Mouse (Mus musculus) neural tube, embryonic 13.5 days (tissue): ENCODE data around the gene Kmt2a. TPM values are rescaled to one million over a fixed set of nuclear protein-coding genes. Genes with fewer than 3 reads are reported as not detected.

Experiments
- ATAC-seq: fragments of 200-750 bp; cut with Nextera tagmentation; 2 replicates; pipeline ENCODE4 v1.8.0; 2017; ENCODE audit warnings: low read depth, mild to moderate bottlenecking, moderate TSS enrichment, moderate library complexity
- H3K27ac ChIP-seq: fragments of 300-500 bp; sonication (generic); replicated peaks from 2 replicates; pipeline ENCODE4 v1.5.1; 2015; ENCODE audit warnings: moderate library complexity, mild to moderate bottlenecking, inconsistent platforms
- H3K27me3 ChIP-seq: fragments of 300-500 bp; sonication (generic); 2 replicates; pipeline ENCODE4 v1.6.1; 2015; ENCODE audit warnings: mild to moderate bottlenecking, inconsistent platforms
- H3K36me3 ChIP-seq: fragments of 300-500 bp; sonication (generic); 2 replicates; pipeline ENCODE4 v1.6.1; 2015; ENCODE audit warnings: mild to moderate bottlenecking, inconsistent platforms
- H3K4me1 ChIP-seq: fragments of 300-500 bp; sonication (generic); replicated peaks from 2 replicates; pipeline ENCODE4 v1.6.1; 2015; ENCODE audit warnings: inconsistent platforms
- H3K4me2 ChIP-seq: fragments of 300-500 bp; sonication (generic); 2 replicates; pipeline ENCODE4 v1.6.1; 2015; ENCODE audit warnings: inconsistent platforms, mild to moderate bottlenecking, moderate library complexity
- H3K4me3 ChIP-seq: fragments of 300-500 bp; sonication (generic); 2 replicates; pipeline ENCODE4 v1.5.1; 2015; ENCODE audit warnings: mild to moderate bottlenecking, inconsistent platforms
- H3K9ac ChIP-seq: fragments of 300-500 bp; sonication (generic); 2 replicates; pipeline ENCODE4 v1.6.1; 2015; ENCODE audit warnings: moderate library complexity, mild to moderate bottlenecking, inconsistent platforms
- H3K9me3 ChIP-seq: fragments of 300-500 bp; sonication (generic); 2 replicates; pipeline ENCODE4 v1.6.1; 2016; ENCODE audit warnings: inconsistent platforms
- WGBS: fragments of 180-500 bp; shearing (Covaris S2); methylation state at CpG from one replicate; pipeline ENCODE4 v1.1.7; 2015; 5-methylcytosine and 5-hydroxymethylcytosine counted together
- polyA plus RNA-seq: library from polyadenylated mRNA; unstranded; fragments of >200 nt; fragmentation: Nextera tagmentation; extraction: Ambion mirVana; gene quantifications from 2 replicates; pipeline ENCODE4 v1.2.1, GENCODE M21; 2015

Kmt2a gene
- 20.9 and 25.0 TPM in 2 replicates for polyA plus RNA-seq

GRCm38 (mm10) chr9:44881221-44881871, at the start of gene Kmt2a:
Kmt2a (minus strand) TSS chr9:44881296.
- Histone ChIP-seq H3K4me1 (peaks cover 43% of the 10 kb centered on the region), H3K27me3 (no peaks in the 10 kb centered on the region), H3K4me3 (peak within 1 kb of the TSS; percentile 88), H3K4me2 (peak within 1 kb of the TSS; percentile 93), H3K27ac (peak within 1 kb of the TSS; percentile 100), H3K36me3 (no peaks in the 10 kb centered on the region; the same call in 1 of the 2 replicates), H3K9ac (peak within 1 kb of the TSS; percentile 99), H3K9me3 (no peaks in the 10 kb centered on the region)
- ATAC-seq = peak; percentile 68
- WGBS = 0% methylated on average over 48 of the region's 71 CpGs

DNA sequence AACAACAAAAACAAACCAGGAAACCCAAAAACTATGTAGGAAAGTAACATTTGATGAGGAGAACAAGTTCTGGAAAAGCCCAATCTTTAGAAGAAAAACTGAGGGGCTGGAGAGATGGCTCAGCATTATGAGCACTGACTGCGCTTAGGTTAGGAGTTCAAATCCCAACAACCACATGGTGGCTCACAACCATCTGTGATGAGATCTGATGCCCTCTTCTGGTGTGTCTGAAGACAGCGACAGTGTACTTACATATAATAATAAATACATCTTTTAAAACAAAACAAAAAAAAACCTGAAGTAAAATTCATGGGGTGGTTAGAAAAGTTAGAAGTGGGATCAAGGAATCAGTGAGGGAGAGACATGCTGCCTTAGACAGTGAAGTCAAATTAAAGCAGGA, 40.4 kb upstream of the Kmt2a start:
- Histone ChIP-seq H3K9ac (peak overlapping the region; percentile 92), H3K27ac (peak overlapping the region; percentile 94), H3K27me3 (no peaks in the 10 kb centered on the region), H3K36me3 (peaks cover 7% of the 10 kb centered on the region), H3K9me3 (no peaks in the 10 kb centered on the region), H3K4me2 (peak overlapping the region; percentile 82), H3K4me3 (peak overlapping the region; percentile 94), H3K4me1 (peaks cover 20% of the 10 kb centered on the region)
- no peak for ATAC-seq
- WGBS = 61% methylated on average over 2 of the region's 2 CpGs

GRCm38 (mm10) chr9:44921123-44921468, 40.0 kb upstream of the Kmt2a start:
- H3K9me3 ChIP-seq = no peaks in the 10 kb centered on the region
- WGBS = 2% methylated on average over 8 of the region's 8 CpGs

DNA sequence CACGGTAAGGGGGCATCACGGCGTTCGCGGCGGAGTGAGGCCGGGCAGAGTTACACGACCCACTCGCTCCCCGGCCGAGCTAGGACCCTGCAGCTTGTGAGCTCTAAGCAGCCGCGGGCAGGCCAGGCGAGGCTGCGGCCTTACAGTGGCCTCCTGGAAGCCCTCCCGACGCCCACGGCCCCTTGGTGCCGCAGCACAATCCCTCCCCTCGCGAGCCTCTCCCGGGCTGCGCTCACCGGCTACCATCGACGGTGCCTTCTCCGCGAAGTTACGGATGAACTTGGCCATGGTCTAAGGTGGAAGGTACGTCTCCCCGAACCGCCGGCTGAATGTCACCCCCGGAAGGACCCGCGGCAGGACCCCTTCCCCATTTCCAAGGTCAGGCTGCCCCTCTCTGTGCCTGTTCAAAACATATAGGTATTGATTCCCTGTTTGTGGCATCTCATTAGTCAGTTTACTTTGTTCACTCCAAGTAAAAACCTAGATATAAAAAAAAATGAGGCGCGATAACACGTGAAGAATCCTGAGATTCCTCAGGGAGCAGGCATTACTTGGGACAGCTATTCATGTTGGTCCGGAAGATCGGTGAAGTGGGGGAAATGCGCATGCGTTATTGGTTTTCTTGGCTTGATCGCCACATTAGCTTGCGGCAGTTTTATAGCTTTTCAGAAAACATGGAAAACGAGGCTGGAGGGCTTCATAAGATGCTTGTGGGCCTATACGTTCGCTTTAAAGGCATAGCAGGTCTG, 39.5 kb upstream of the Kmt2a start, which contains the start of gene Atp5l:
Gene Atp5l (minus strand): TSS at position 369 of the 749 bp plus-strand sequence.
- peak within 1 kb of the TSS; percentile 92 for H3K9ac ChIP-seq
- 0 out of 2 replicates have a peak, but pooled peaks cover under 1% of the 10 kb centered on the region for H3K36me3 ChIP-seq
- H3K9me3 ChIP-seq = no peaks in the 10 kb centered on the region
- ATAC-seq = peak; percentile 90
- peak within 1 kb of the TSS; percentile 82 for H3K4me2 ChIP-seq
- no peaks in the 10 kb centered on the region for H3K27me3 ChIP-seq
- under 1% methylated on average over 48 of the region's 48 CpGs for WGBS
- peaks cover 23% of the 10 kb centered on the region for H3K4me1 ChIP-seq
- H3K4me3 ChIP-seq = peak within 1 kb of the TSS; percentile 94
- H3K27ac ChIP-seq = peak within 1 kb of the TSS; percentile 94

More at GRCm38 (mm10) chr9:44921123-44921468, 40.0 kb upstream of the Kmt2a start:
- Histone ChIP-seq H3K4me3 (peak overlapping the region; percentile 94), H3K36me3 (peaks cover 5% of the 10 kb centered on the region; the same call in 1 of the 2 replicates), H3K4me2 (peak overlapping the region; percentile 82), H3K27me3 (no peaks in the 10 kb centered on the region), H3K4me1 (peaks cover 20% of the 10 kb centered on the region), H3K9ac (peak overlapping the region; percentile 92), H3K27ac (peak overlapping the region; percentile 94)
- ATAC-seq = peak; percentile 90

- Histone ChIP-seq H3K9ac (peak overlapping the region; percentile 92), H3K9me3 (no peaks in the 10 kb centered on the region), H3K4me1 (peaks cover 32% of the 10 kb centered on the region), H3K36me3 (no peaks in the 10 kb centered on the region), H3K4me3 (peak overlapping the region; percentile 94), H3K27ac (no peak overlapping the region), H3K27me3 (no peaks in the 10 kb centered on the region), H3K4me2 (peak overlapping the region; percentile 82)
- 44% methylated on average over 2 of the region's 2 CpGs for WGBS
- ATAC-seq = no peak
These were observed 38.5 kb upstream of the Kmt2a start for GRCm38 (mm10) chr9:44919606-44920005.

DNA sequence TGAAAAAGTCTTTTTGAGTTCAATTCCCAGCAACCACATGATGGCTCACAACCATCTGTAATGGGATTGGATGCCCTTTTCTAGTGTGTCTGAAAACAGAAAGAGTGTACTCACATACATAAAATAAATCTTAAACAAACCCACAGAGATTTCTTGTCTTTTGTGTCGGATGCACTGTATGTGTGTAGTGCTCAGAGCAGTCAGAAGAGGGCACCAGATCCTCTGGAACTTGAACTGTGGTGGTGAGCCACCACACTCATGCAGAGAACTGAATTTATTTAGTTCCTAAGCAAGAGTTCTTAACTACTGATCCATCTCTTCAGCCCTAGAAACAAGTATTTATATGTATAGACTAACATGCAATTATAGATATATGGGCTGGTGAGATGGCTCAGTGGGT, 35.1 kb upstream of the Kmt2a start:
- WGBS = 44% methylated on average over 1 of the region's 1 CpGs
- peaks cover 19% of the 10 kb centered on the region for H3K36me3 ChIP-seq
- H3K4me1 ChIP-seq = peaks cover 26% of the 10 kb centered on the region
- no peak overlapping the region for H3K4me2 ChIP-seq
- H3K9me3 ChIP-seq = no peaks in the 10 kb centered on the region
- ATAC-seq = no peak
- no peak overlapping the region for H3K27ac ChIP-seq
- no peak overlapping the region for H3K9ac ChIP-seq
- H3K4me3 ChIP-seq = no peak overlapping the region
- no peaks in the 10 kb centered on the region for H3K27me3 ChIP-seq

GRCm38 (mm10) chr9:44914706-44915105, 33.6 kb upstream of the Kmt2a start:
- peak overlapping the region; percentile 68 for H3K27ac ChIP-seq
- H3K9me3 ChIP-seq = no peaks in the 10 kb centered on the region
- H3K9ac ChIP-seq = peak overlapping the region; percentile 34; the same call in 1 of the 2 replicates
- WGBS = 25% methylated on average over 4 of the region's 4 CpGs
- ATAC-seq = no peak
- H3K4me3 ChIP-seq = no peak overlapping the region
- no peak overlapping the region for H3K4me2 ChIP-seq
- peaks cover 31% of the 10 kb centered on the region for H3K36me3 ChIP-seq
- peaks cover 23% of the 10 kb centered on the region for H3K4me1 ChIP-seq
- no peaks in the 10 kb centered on the region for H3K27me3 ChIP-seq

DNA sequence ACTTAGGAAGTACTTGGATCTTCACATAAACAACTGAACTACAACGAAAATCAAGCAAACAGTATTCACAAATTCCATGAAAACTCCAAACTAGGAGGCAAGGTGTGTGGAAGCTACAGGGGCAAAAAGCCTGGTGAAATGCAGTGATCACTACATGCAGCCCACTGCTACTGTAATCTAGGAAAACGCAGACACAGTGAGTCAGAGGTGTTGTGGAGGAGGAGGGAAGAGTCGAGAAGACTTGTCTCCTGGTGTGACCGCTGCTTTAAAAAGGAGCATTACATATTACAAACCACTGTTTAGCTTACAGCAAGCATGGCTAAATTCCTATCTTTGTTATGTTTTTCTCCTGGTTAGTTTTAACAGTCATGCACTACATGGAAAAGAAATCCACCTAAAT, 30.3 kb upstream of the Kmt2a start:
- no peak for ATAC-seq
- H3K27ac ChIP-seq = no peak overlapping the region
- WGBS = 94% methylated on average over 4 of the region's 4 CpGs
- H3K4me1 ChIP-seq = peaks cover 13% of the 10 kb centered on the region
- peaks cover 31% of the 10 kb centered on the region for H3K36me3 ChIP-seq
- no peak overlapping the region for H3K4me2 ChIP-seq
- no peak overlapping the region for H3K4me3 ChIP-seq
- H3K9ac ChIP-seq = no peak overlapping the region
- no peaks in the 10 kb centered on the region for H3K27me3 ChIP-seq
- H3K9me3 ChIP-seq = no peaks in the 10 kb centered on the region

- no peaks in the 10 kb centered on the region for H3K27me3 ChIP-seq
- no peak overlapping the region for H3K4me3 ChIP-seq
- no peaks in the 10 kb centered on the region for H3K9me3 ChIP-seq
- H3K4me1 ChIP-seq = no peaks in the 10 kb centered on the region
- 79% methylated on average over 4 of the region's 4 CpGs for WGBS
- no peak overlapping the region for H3K4me2 ChIP-seq
- H3K36me3 ChIP-seq = peaks cover 7% of the 10 kb centered on the region
- ATAC-seq = no peak
- no peak overlapping the region for H3K9ac ChIP-seq
- no peak overlapping the region for H3K27ac ChIP-seq
These were observed 24.5 kb upstream of the Kmt2a start for GRCm38 (mm10) chr9:44905620-44906019.

DNA sequence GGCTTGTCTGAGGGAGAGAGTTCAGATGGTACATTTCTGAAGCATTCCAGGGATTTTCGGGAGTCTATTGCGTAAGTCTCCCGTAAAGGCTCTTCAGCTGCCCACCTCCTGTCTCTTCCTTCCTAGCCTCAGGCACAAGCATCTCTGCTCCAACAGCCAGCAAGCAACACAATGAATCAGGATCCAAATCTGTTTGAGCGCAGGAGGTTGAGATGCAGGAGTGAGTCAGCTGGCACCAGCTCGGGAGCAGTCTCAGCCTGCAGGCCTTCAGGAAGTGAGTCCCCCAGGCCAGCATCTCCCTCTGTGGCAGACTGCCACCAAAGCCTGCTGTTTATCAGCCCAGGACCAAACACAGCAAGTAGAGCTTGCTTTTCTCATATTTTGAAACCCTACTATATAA, 23.9 kb upstream of the Kmt2a start:
- H3K36me3 ChIP-seq = 0 out of 2 replicates have a peak, but pooled peaks cover under 1% of the 10 kb centered on the region
- 65% methylated on average over 5 of the region's 5 CpGs for WGBS
- no peaks in the 10 kb centered on the region for H3K27me3 ChIP-seq
- no peak overlapping the region for H3K27ac ChIP-seq
- ATAC-seq = no peak
- no peaks in the 10 kb centered on the region for H3K9me3 ChIP-seq
- no peak overlapping the region for H3K9ac ChIP-seq
- no peak overlapping the region for H3K4me3 ChIP-seq
- H3K4me2 ChIP-seq = no peak overlapping the region
- no peaks in the 10 kb centered on the region for H3K4me1 ChIP-seq

DNA sequence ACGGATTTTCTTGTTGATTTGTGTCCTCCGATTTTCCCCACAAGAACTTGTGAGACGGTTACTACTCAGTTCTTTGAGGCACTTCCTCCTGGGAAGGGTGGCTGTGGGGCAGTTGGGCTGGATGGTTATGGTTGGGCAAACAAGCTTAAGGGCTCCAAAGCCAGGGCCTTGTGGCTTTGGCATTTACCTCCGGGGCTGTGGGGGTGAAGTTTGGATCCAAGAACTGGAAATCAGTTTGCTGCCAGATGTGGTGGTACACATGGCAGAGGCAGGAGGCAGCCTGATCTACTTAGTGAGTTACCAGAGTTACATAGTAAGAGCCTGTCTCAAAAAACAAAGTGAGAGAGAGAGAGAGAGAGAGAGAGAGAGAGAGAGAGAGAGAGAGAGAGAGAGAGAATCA, 22.8 kb upstream of the Kmt2a start:
- Histone ChIP-seq H3K27me3 (no peaks in the 10 kb centered on the region), H3K9ac (no peak overlapping the region), H3K4me3 (no peak overlapping the region), H3K36me3 (no peaks in the 10 kb centered on the region), H3K27ac (no peak overlapping the region), H3K9me3 (no peaks in the 10 kb centered on the region), H3K4me2 (no peak overlapping the region), H3K4me1 (no peaks in the 10 kb centered on the region)
- 85% methylated on average over 4 of the region's 4 CpGs for WGBS
- no peak for ATAC-seq

GRCm38 (mm10) chr9:44900402-44900801, 19.3 kb upstream of the Kmt2a start:
- Histone ChIP-seq H3K36me3 (no peaks in the 10 kb centered on the region), H3K27ac (no peak overlapping the region), H3K9ac (no peak overlapping the region), H3K27me3 (no peaks in the 10 kb centered on the region), H3K9me3 (no peaks in the 10 kb centered on the region), H3K4me1 (no peaks in the 10 kb centered on the region), H3K4me2 (no peak overlapping the region), H3K4me3 (no peak overlapping the region)
- 69% methylated on average over 4 of the region's 4 CpGs for WGBS
- no peak for ATAC-seq
